Mouse (Mus musculus): Measurements from ENCODE around the gene Gm2696.

DNA sequence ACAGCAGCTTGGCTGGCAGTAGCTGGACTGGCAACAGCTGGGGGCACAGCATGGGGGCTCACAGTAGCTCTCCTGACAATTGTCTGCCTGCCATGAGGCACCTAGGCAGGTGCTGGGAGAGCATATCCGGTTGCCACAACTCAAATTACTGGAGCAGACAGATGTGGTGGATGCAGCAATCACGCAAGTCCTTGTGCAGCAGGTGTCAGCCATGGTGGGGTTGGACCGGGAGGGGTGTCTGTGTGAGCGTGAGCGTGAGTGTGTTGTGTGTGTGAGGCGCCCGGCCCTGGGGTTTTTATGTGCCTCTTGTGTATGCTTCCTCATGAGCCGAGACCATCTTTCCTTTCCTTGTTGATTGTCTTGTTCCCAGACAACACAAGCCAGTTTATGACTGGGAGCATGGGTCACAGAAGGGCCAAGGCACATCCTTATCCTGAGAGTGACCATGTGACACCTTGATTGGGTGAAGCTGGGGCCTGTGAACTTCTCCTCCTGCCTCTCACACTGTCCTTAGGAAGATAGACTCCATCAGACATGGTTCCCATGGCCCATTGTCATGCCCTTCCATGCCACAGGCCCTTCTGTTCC, 15.5 kb upstream of the Gm2696 start, which contains the start of gene Gm19668:
- TF ChIP-seq CTCF (IDR thresholded peaks at IDR 0.05; ENCODE audit: extremely low read depth, insufficient read length, insufficient replicate concordance, low read depth, low read length) (no peak), POLR2A (IDR thresholded peaks at IDR 0.05; ENCODE audit: low read depth, low read length) (no peak)

All from small intestine, adult 2 months (tissue).